Mouse (Mus musculus) gastrocnemius, postnatal 10 days (tissue): ENCODE data around the gene Gal. TPM values are rescaled to one million over a fixed set of nuclear protein-coding genes. Genes with fewer than 3 reads are reported as not detected.

Source experiments
- DNase-seq: peaks from one replicate; pipeline ENCODE4 v3.0.0; 2021; ENCODE audit warnings: mixed read lengths
- total RNA-seq, 2 experiments: library from RNA; stranded (reverse); gene quantifications; 2 replicates each; pipeline ENCODE4 v1.2.3; 2021

Gal gene
- total RNA-seq, 2 experiments from 2014 or later: 1.9 TPM; not detected in 1

DNA sequence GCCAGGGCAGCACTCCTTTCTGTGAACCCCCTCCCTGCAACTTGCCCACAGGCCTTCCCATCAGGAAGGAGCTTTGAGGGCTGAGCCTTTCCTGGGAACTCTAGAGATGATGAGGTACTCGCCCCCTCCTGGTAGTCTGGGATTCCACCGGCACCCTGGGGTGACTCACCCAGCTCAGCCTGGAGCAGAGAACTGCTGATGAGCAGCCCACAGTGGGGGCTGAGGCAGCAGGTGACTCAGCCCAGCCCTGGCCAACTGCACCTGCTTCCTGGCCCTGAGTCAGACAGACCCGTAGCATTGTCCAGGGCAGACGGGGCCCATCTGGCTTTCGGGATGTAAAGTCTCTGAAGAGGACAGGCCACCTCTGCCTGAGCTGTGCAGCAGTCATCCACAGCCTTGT, 4.9 kb upstream of the Gal start:
- no peak for DNase-seq

GRCm38 (mm10) chr19:3405531-3406281, 8.6 kb downstream of the Gal start:
- DNase-seq: no peak

- DNase-seq: no peak
Observed at GRCm38 (mm10) chr19:3404030-3404429, 10.3 kb downstream of the Gal start.

DNA sequence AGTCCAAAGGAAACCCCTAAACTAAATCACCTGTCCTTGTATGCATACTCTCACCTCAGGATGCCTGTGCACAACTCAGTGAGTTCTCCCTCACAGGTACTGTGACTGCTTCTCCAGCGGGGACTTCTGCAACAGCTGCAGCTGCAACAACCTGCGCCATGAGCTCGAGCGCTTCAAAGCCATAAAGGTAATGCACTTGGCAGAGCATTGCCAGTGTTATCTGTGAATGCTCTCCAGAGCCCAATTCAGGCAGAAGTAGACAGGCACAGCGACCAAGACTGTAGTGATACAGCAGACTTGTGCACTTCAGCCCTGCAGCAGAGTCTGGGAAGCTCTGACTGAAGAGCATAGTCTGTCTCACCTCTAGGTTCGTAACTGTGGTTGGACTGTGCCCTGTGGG, 12.0 kb downstream of the Gal start:
- DNase-seq: no peak

DNA sequence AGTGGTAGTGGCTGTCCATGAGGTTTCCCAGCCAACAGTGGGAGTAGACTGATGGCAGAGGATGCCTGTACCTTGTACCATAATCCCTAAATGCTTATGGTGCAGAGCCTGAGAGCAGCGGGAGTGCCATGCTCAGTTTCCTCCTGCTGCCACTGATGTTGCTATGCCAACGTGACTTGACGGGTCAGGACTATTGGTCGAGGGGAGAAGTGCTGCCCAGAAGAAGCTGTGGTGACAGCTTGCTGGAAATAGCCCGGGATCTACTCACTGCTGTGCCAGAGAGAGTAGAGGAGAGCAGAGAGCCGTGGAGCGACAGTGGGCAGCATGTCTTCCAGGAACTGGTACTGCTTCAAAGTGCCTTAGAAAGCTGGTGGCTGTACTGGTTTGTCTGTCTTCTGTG, 12.4 kb downstream of the Gal start:
- DNase-seq: no peak

DNA sequence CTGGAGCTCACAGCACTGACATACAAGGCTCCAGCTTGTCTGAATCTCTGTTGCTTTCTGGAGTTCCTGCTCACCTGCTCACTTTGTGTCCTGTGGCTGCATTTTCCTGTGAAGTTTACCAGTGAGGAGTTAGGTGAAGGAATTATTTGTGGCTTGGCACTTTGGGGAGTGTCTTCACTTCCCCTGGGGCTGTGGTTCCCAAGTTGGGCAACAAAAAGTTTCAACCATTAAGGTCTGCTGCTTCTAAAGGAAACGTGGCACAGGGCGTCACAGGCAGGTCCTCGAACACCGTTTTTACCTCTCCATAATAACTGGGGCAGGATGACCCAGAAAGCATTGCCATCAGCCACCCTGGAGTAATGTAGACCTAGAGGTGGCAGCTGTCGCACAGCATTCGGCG, 12.8 kb downstream of the Gal start:
- no peak for DNase-seq

- no peak for DNase-seq
Observed at GRCm38 (mm10) chr19:3400057-3400456, 14.3 kb downstream of the Gal start.

- DNase-seq: no peak
Observed at GRCm38 (mm10) chr19:3394216-3394615, 20.1 kb downstream of the Gal start.

GRCm38 (mm10) chr19:3392384-3392783, 22.0 kb downstream of the Gal start:
- DNase-seq: no peak

- DNase-seq: peak; percentile 93
Observed at GRCm38 (mm10) chr19:3389089-3389488, 25.3 kb downstream of the Gal start.

GRCm38 (mm10) chr19:3388629-3389057, 25.7 kb downstream of the Gal start, which contains the start of gene Tesmin:
Gene Tesmin, plus strand, starts transcription at chr19:3388857.
- DNase-seq: peak; percentile 91

- DNase-seq: no peak
Observed at GRCm38 (mm10) chr19:3388061-3388460, 26.3 kb downstream of the Gal start.

GRCm38 (mm10) chr19:3378614-3379013, 35.7 kb downstream of the Gal start:
- no peak for DNase-seq

DNA sequence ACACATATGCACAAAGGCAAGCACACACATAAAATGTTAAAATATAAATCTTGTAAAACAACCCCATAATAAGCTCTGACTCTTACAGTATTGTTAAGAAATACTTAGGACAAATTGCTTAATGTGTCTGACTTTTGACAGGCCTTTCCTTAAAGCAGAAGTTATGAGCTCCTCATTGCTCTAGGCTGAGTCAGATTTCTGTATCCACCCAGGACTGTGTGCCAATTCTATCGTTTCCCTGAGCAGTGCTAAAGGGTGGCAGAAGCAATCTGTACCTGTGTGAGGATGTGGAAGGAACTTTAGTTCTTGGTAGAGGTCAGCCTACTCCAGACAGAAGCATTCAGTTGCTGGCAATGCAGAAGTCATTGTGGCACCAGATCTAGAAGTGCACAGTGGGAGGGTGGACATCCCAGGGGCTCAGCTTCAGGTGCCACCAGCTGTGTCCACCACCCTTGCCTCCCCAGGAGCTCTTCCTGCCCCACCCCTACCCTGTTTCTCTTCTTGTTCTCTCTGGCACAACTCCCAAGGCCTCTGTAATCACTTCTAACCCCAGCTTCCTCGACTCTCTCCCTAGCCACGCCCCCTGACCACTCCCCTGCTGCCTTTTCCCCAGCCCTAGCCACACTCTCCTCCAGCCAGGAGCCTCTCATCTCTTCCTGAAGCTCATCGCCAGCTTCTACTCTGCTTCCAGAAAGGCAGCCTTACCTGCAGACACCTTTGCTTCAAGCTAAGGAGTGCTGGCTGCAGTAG, 37.2 kb downstream of the Gal start:
- DNase-seq: no peak

DNA sequence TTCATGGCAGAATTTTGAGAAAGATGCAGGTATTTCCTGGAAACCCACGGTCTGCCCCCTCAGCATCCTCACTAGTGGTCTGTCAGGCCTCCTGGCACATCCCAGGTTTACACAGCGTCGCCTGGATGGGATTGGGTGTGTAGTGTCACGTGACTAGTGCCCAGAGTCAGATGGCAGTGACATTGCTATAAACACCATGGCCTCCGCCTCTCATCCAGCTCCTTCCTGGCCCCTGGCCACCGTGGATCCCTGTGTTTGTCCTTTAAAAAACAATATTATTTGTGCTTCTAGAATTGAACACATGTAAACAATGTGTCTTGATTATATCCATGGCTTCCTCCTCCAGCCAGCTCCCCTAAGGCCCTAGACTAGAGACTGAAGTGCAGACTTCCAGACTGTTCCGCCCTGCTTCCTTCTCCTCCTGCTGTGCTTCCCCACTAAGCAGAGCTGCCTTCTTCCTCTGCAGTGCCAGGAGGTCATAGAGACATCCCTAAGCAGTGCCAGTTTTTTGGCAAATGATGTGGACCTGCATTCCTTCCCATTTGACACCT, 38.3 kb downstream of the Gal start:
- DNase-seq: no peak

- DNase-seq: no peak
Observed at GRCm38 (mm10) chr19:3374028-3374427, 40.3 kb downstream of the Gal start.

DNA sequence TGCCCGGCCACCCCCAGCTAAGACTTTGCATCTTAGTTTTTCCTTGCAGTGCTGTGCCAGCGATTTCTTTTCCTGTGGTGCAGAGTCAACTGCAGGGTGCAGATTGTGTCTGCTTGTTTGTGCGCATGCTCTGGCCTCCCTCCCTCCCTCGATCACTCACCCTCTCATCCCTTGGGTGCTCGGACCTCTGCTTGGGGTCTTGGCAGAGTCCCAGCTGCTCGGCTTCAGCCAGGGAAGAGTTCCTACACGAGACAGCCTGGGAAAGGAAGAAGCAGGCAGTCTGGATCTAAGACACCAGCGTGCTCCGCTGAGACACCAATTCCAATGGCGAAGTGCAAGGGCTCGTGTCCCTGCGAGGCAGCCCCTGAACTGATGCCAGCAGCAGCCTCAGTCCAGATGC, 41.0 kb downstream of the Gal start:
- DNase-seq: peak; percentile 31

DNA sequence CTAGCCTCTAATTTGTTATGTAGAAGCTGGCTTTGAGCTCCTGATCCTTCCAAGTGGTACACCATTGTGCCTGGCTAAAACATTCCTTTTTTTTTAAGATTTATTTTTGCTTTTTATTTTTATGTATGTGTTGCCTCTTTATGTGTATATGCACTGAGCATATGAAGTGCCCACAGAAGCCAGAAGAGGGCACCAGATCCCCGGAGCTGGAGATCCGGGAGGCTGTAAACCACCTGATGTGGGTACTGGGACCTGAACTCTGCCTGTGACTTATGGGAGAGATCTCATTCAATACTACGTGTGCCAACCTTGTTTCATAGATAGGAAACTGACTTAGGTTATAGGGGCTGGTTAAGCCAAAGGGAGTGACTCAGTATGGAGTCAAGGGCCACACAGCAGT, 46.1 kb downstream of the Gal start:
- DNase-seq: no peak

DNA sequence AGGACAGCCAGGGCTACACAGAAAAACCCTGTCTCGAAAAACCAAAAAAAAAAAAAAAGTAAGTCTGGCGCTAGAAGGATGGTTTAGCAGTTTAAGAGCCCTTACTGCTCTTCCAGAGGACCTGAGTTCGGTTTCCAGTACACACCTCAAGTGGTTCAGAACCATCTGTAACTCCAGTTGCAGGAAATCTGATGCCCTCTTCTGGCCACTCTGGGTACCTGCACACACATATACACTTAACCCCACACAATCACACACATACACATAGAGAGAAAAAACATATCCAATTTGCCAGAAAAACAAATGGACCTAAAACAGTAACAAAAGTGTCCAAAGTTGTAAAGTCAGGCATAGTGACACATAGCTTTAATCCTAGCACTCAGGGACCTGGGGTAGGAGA, 49.3 kb downstream of the Gal start:
- no peak for DNase-seq

- DNase-seq: no peak
Observed at GRCm38 (mm10) chr19:3363510-3363909, 50.8 kb downstream of the Gal start.
